Mouse (Mus musculus) T-helper 2 cell (primary cell): ENCODE results near the gene Tdrd6.

Source experiments
- in situ Hi-C: fragments of 300-600 bp; cut with MboI, MseI; formaldehyde crosslinking; loops from one replicate; pipeline ENCODE4 v1.15.1; 2025; ENCODE audit warnings: high pct_unique_total_duplicates

Gene Tdrd6

GRCm38 (mm10) chr17:43629496-43630426, at the start of gene Tdrd6:
Gene Tdrd6, minus strand, starts transcription at chr17:43630299.
- in situ Hi-C loops, result no loop called here

- in situ Hi-C loops, result no loop called here
Measured at GRCm38 (mm10) chr17:43677317-43677716, 47.2 kb upstream of the Tdrd6 start.

GRCm38 (mm10) chr17:43676241-43676640, 46.1 kb upstream of the Tdrd6 start:
- in situ Hi-C loops, result no loop called here

- in situ Hi-C loops, result no loop called here
Measured at GRCm38 (mm10) chr17:43675228-43675627, 45.1 kb upstream of the Tdrd6 start.

- in situ Hi-C loops, result no loop called here
Measured at GRCm38 (mm10) chr17:43671907-43672306, 41.8 kb upstream of the Tdrd6 start.

- in situ Hi-C loops, result loop anchor here (10.0 kb wide), 1 partner anchor 1766 kb away; the partner anchor contains the start of gene Cdc5l
Measured at GRCm38 (mm10) chr17:43669145-43669695, 39.1 kb upstream of the Tdrd6 start.

- in situ Hi-C loops, result loop anchor here (10.0 kb wide), 1 partner anchor 1767 kb away; the partner anchor contains the start of gene Cdc5l
Measured at GRCm38 (mm10) chr17:43667290-43667843, 37.3 kb upstream of the Tdrd6 start, which contains the start of gene Cyp39a1. Gene Cyp39a1, plus strand, starts transcription at chr17:43667425.

GRCm38 (mm10) chr17:43666576-43667289, 36.6 kb upstream of the Tdrd6 start, which contains the start of gene Slc25a27:
Gene Slc25a27, minus strand, starts transcription at chr17:43667214.
- in situ Hi-C loops, result loop anchor here (10.0 kb wide), 1 partner anchor 1768 kb away; the partner anchor contains the start of gene Cdc5l

- in situ Hi-C loops, result no loop called here
Measured at GRCm38 (mm10) chr17:43651314-43652046, 21.4 kb upstream of the Tdrd6 start.

GRCm38 (mm10) chr17:43649641-43650436, 19.7 kb upstream of the Tdrd6 start:
- in situ Hi-C loops, result no loop called here

GRCm38 (mm10) chr17:43646925-43647324, 16.8 kb upstream of the Tdrd6 start:
- in situ Hi-C loops, result no loop called here

GRCm38 (mm10) chr17:43645136-43645535, 15.0 kb upstream of the Tdrd6 start:
- in situ Hi-C loops, result no loop called here

GRCm38 (mm10) chr17:43644375-43644774, 14.3 kb upstream of the Tdrd6 start:
- in situ Hi-C loops, result no loop called here

- in situ Hi-C loops, result no loop called here
Measured at GRCm38 (mm10) chr17:43643191-43643590, 13.1 kb upstream of the Tdrd6 start.

- in situ Hi-C loops, result no loop called here
Measured at GRCm38 (mm10) chr17:43640825-43641224, 10.7 kb upstream of the Tdrd6 start.

GRCm38 (mm10) chr17:43637146-43637545, 7.0 kb upstream of the Tdrd6 start:
- in situ Hi-C loops, result no loop called here

GRCm38 (mm10) chr17:43630427-43630760, 295 bp upstream of the Tdrd6 start:
- in situ Hi-C loops, result no loop called here

GRCm38 (mm10) chr17:43629026-43629495, 1.0 kb downstream of the Tdrd6 start:
- in situ Hi-C loops, result no loop called here

- in situ Hi-C loops, result no loop called here
Measured at GRCm38 (mm10) chr17:43628246-43628645, 1.9 kb downstream of the Tdrd6 start.

GRCm38 (mm10) chr17:43622076-43622475, 8.0 kb downstream of the Tdrd6 start:
- in situ Hi-C loops, result no loop called here
